Mouse (Mus musculus) stomach, postnatal 0 days (tissue): ENCODE data around the gene Fgfr2.

Source experiments
- CTCF ChIP-seq: IDR thresholded peaks from 2 replicates; pipeline ENCODE4 v1.5.1; 2016; ENCODE audit warnings: antibody characterized with exemption, low read depth, mild to moderate bottlenecking, moderate library complexity
- EP300 ChIP-seq: optimal IDR thresholded peaks from 2 replicates; pipeline ENCODE3; 2016; ENCODE audit warnings: antibody characterized with exemption

- TF ChIP-seq EP300 (no peak), CTCF (no peak)
Measured at GRCm38 (mm10) chr7:132372752-132373513, 750.2 kb downstream of the Fgfr2 start.
